Mouse (Mus musculus) A20 (cell line): Measurements from ENCODE around the gene Olfr1179.
"Not testable (repeated sequence)": the region's sequence is repeated elsewhere in the genome, so short reads cannot be mapped to it uniquely, and the experiment has no call there.

Source experiments
- DNase-seq: peaks from one replicate; pipeline ENCODE4 v3.0.0-alpha.2; 2011; ENCODE audit warnings: low read depth, low spot score

Gene Olfr1179

DNA sequence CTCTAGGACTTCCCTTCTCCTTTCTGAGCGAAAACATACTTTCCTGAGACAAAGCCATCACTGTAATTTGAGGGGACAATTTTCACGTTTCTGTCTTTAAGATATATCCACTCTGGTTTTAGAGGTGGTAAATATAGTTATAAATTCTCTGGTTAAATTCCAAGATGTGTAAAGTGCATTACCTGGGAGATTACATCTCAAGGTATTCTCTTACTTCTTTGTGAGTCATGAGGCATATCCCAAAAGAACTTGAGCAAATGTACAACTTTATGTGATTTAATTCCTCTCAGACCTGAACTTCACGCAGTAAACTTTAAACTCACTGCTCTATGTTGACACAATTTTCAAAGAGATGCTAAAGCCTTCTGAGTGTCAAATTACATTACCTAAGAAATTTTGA lies at the start of gene Olfr1179:
TSS of gene Olfr1179 (minus strand) at position 101 of the 400 bp plus-strand sequence.
- DNase-seq, result no peak

DNA sequence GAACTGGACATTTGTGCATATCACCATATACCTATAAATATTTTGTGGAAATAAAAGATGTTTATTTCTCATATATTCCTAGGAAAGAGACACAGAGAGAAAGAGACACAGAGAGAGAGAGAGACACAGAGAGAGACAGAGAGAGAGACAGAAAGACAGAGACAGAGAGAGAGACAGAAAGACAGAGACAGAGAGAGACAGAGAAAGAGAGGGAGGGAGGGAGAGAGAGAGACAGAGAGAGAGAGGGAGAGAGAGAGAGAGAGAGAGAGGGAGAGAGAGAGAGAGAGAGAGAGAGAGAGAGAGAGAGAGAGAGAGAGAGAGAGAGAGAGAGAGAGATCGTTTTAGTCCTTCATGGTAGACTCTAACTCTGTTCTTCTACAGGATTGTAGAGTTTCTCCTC lies 48.3 kb upstream of the Olfr1179 start, which contains the start of gene Olfr1183:
TSS of gene Olfr1183 (plus strand) at position 301 of the 400 bp plus-strand sequence.
- not testable (repeated sequence) for DNase-seq

DNA sequence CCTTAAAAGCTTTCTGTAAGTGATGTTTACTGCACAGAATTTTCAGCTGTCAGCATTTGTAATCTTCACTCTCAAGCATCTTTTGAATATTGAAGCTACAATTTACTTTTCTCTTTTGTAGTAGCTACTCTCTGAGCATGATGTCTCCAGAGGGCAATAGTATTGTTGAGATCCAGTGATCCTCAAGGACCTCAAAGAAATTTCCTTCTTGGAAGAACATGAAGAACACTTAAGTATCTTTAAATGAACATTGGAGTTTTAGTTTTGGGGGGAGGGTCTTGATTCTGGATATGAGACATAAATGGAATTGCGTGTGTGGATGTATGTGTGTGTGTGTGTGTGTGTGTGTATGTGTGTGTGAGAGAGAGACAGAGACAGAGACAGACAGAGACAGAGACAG lies 42.8 kb upstream of the Olfr1179 start, which contains the start of gene Gm13757:
TSS of gene Gm13757 (minus strand) at position 101 of the 400 bp plus-strand sequence.
- no peak for DNase-seq

DNA sequence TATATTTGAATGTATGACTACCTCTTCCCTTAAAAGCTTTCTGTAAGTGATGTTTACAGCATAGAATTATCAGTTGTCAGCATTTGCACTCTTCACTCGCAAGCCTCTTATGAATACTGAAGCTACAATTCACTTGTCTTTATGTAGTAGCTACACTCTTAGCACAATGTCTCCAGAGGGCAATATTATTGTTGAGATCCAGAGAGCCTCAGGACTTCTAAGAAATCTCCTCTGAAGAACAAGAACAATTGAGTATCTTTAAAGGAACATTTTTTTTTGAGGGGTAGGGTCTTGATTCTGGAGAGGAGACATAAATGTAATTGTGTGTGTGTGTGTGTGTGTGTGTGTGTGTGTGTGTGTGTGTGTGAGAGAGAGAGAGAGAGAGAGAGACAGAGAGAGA lies 19.8 kb upstream of the Olfr1179 start, which contains the start of gene Olfr1181:
TSS of gene Olfr1181 (minus strand) at position 101 of the 400 bp plus-strand sequence.
- no peak for DNase-seq

DNA sequence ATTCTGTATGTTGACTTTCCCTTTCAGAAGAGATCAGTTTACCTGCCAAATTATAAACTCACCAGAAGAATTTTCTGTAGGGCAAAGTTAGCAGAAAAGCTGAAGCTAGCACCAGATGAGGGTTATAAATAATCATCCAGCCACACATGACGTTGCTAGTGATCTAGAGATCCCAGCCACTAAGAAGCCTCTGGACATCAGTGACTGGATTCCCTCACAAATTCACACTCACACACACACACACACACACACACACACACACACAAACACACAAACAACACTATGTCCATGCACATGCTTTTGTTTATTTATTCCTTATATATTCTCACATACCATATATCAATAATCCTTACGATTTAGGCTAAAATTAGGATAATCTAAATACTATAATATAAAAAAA lies 12.8 kb upstream of the Olfr1179 start, which contains the start of gene Olfr1180:
TSS of gene Olfr1180 (minus strand) at position 101 of the 400 bp plus-strand sequence.
- DNase-seq, result no peak

DNA sequence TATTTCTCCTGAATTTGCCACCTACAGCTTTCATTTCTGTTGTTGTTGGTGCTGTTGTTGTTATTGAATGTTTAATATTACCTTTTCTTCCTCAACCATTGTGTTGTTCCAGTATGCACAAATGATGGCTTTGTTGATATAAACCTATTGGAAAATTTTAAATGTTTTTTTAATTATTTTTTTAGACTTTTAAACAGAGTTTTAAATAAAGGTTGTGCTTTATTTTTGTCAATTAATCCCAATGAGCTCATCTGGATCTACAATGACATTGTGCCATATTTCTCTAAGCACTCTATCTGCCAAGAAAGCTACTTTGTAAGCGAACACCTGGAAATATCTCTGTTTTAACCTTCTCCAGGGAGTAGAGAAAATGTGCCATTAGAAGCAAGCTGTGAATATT lies 19.5 kb downstream of the Olfr1179 start, which contains the start of gene Olfr1178:
TSS of gene Olfr1178 (plus strand) at position 301 of the 400 bp plus-strand sequence.
- no peak for DNase-seq

DNA sequence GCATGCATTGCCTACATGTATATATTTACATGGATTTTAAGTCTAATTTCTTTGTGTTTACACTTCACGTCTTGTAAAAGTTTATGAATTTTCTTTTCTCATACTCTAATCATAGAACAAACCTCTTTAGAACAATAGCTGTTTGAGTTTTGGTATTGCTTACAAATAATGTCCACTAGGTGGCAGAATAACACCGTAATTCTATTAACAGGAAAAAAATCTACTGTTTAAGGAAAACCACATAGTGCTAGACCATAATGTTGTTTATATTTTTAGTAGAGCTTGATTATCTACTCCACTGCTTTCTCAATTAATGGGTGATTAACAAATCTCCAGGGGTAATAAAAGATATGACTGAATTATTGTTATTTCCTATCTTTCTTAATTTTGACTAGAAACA lies 49.9 kb downstream of the Olfr1179 start:
- DNase-seq, result peak; percentile 10
